Mouse (Mus musculus) mammary gland, adult 2 months (tissue): ENCODE measurements around the gene Cfhr2. TPM values are rescaled to one million over a fixed set of nuclear protein-coding genes. Genes with fewer than 3 reads are reported as not detected.

Experiments used
- polyA plus RNA-seq: library from polyadenylated mRNA; depleted of rRNA; stranded (reverse); fragments of >200 nt; gene quantifications from 2 replicates; pipeline ENCODE4 v1.2.3, GENCODE M21; 2012; ENCODE audit warnings: low replicate concordance; rRNA removed

Cfhr2 gene
- polyA plus RNA-seq: 0.48 TPM in 1 of 2 replicates, not detected in the other

GRCm38 (mm10) chr1:139858548-139858947 is at the start of gene Cfhr2:
TSS of gene Cfhr2 (minus strand) at chr1:139858702.

GRCm38 (mm10) chr1:139781143-139781542 is 77.4 kb downstream of the Cfhr2 start, which contains the start of gene Gm4788:
TSS of gene Gm4788 (minus strand) at chr1:139781243.

Other genes starting within 250 kb of the Cfhr2 start
- gene Gm4788, start 77.5 kb downstream of the Cfhr2 start, polyA plus RNA-seq: 0.04 TPM in 1 of 2 replicates, not detected in the other